Mouse (Mus musculus) heart, postnatal 0 days (tissue): Measurements from ENCODE around the gene Gm49027. TPM values are rescaled to one million over a fixed set of nuclear protein-coding genes. Genes with fewer than 3 reads are reported as not detected.
"Not testable (repeated sequence)": the region's sequence is repeated elsewhere in the genome, so short reads cannot be mapped to it uniquely, and the experiment has no call there.

ENCODE experiments used
- ATAC-seq: fragments of 200-750 bp; cut with Nextera tagmentation; 2 replicates; pipeline ENCODE4 v1.8.0; 2017; ENCODE audit warnings: low read depth, moderate number of reproducible peaks, moderate library complexity; ENCODE audit not compliant: insufficient read depth
- DNase-seq: peaks from one replicate; pipeline ENCODE4 v3.0.0-alpha.2; 2016; ENCODE audit warnings: low spot score
- H3K27ac ChIP-seq: fragments of 300-500 bp; sonication (generic); 2 replicates; pipeline ENCODE4 v1.5.1; 2014; ENCODE audit warnings: low read depth, mild to moderate bottlenecking
- H3K27me3 ChIP-seq: fragments of 300-500 bp; sonication (generic); 2 replicates; pipeline ENCODE4 v1.6.1; 2014; ENCODE audit warnings: low read length, mixed read lengths; ENCODE audit not compliant: control insufficient read depth, insufficient read depth
- H3K36me3 ChIP-seq: fragments of 300-500 bp; sonication (generic); replicated peaks from 2 replicates; pipeline ENCODE4 v1.6.1; 2014; ENCODE audit warnings: low read length, mixed read lengths; ENCODE audit not compliant: control insufficient read depth, insufficient read depth
- H3K4me1 ChIP-seq: fragments of 300-500 bp; sonication (generic); 2 replicates; pipeline ENCODE4 v1.6.1; 2014; ENCODE audit warnings: antibody characterized with exemption; ENCODE audit not compliant: control insufficient read depth, insufficient read depth
- H3K4me2 ChIP-seq: fragments of 300-500 bp; sonication (generic); 2 replicates; pipeline ENCODE4 v1.6.1; 2014; ENCODE audit warnings: low read depth, mild to moderate bottlenecking, low read length, moderate library complexity
- H3K4me3 ChIP-seq: fragments of 300-500 bp; sonication (generic); 2 replicates; pipeline ENCODE4 v1.5.1; 2014; ENCODE audit warnings: low read depth, low read length
- H3K9ac ChIP-seq: fragments of 300-500 bp; sonication (generic); replicated peaks from 2 replicates; pipeline ENCODE4 v1.6.1; 2014; ENCODE audit warnings: low read depth, low read length, mixed read lengths
- H3K9me3 ChIP-seq: fragments of 300-500 bp; sonication (generic); replicated peaks from 2 replicates; pipeline ENCODE4 v1.6.1; 2016; ENCODE audit warnings: low read length; ENCODE audit not compliant: control insufficient read depth
- CTCF ChIP-seq: IDR thresholded peaks from 2 replicates; pipeline ENCODE4 v1.5.1; 2016; ENCODE audit warnings: antibody characterized with exemption, control low read depth, low read depth
- EP300 ChIP-seq: IDR thresholded peaks from 2 replicates; pipeline ENCODE4 v1.6.1; 2016; ENCODE audit warnings: antibody characterized with exemption, low read depth
- WGBS: fragments of 180-500 bp; shearing (Covaris S2); extraction: QIAGEN DNeasy Blood & Tissue Kit; methylation state at CpG from one replicate; pipeline ENCODE4 v1.1.7; 2014; 5-methylcytosine and 5-hydroxymethylcytosine counted together
- polyA plus RNA-seq: library from polyadenylated mRNA; unstranded; fragments of >200 nt; fragmentation: Nextera tagmentation; extraction: Ambion mirVana; gene quantifications from 2 replicates; pipeline ENCODE4 v1.2.1, GENCODE M21; 2015
- total RNA-seq: library from RNA; depleted of rRNA; stranded (reverse); fragments of >200 nt; gene quantifications from 2 replicates; pipeline ENCODE4 v1.2.3, GENCODE M21; 2014; ENCODE audit warnings: low replicate concordance

Gm49027 gene
- total and polyA plus RNA-seq, 2 experiments from 2014 or later = 1.1 TPM; not detected in 1

- no peaks in the 10 kb centered on the region for H3K9me3 ChIP-seq
- peaks cover 63% of the 10 kb centered on the region for H3K36me3 ChIP-seq
- no peaks in the 10 kb centered on the region for H3K4me1 ChIP-seq
- ATAC-seq (no peak), DNase-seq (no peak)
- H3K27ac ChIP-seq = no peak overlapping the region
- H3K9ac ChIP-seq = no peak overlapping the region
- 89% methylated on average over 5 of the region's 5 CpGs for WGBS
- H3K4me3 ChIP-seq = no peak overlapping the region
- H3K4me2 ChIP-seq = no peak overlapping the region
- TF ChIP-seq EP300 = no peak
- TF ChIP-seq CTCF = no peak
- no peaks in the 10 kb centered on the region for H3K27me3 ChIP-seq
Measured at GRCm38 (mm10) chr5:123514871-123515270, 10.4 kb downstream of the Gm49027 start.

- DNase-seq = no peak
- Histone ChIP-seq H3K36me3 (peaks cover 38% of the 10 kb centered on the region), H3K9me3 (no peaks in the 10 kb centered on the region), H3K27me3 (peaks cover 21% of the 10 kb centered on the region), H3K4me1 (peaks cover 14% of the 10 kb centered on the region), H3K4me2 (no peak overlapping the region), H3K27ac (no peak overlapping the region), H3K4me3 (no peak overlapping the region), H3K9ac (0 out of 2 replicates have a peak overlapping the region, but pooled peaks have one; percentile 4)
- ATAC-seq = no peak
- TF ChIP-seq EP300 (no peak), CTCF (no peak)
- 72% methylated on average over 3 of the region's 3 CpGs for WGBS
Measured at GRCm38 (mm10) chr5:123512102-123512501, 13.2 kb downstream of the Gm49027 start.

GRCm38 (mm10) chr5:123511426-123511825, 13.9 kb downstream of the Gm49027 start:
- H3K36me3 ChIP-seq = peaks cover 31% of the 10 kb centered on the region
- 81% methylated on average over 3 of the region's 3 CpGs for WGBS
- H3K9me3 ChIP-seq, H3K4me3 ChIP-seq, H3K4me2 ChIP-seq, DNase-seq, H3K9ac ChIP-seq, H3K27ac ChIP-seq, ATAC-seq: not testable (repeated sequence)
- H3K4me1 ChIP-seq = peaks cover 14% of the 10 kb centered on the region
- peaks cover 28% of the 10 kb centered on the region for H3K27me3 ChIP-seq

- H3K9me3 ChIP-seq = no peaks in the 10 kb centered on the region
- TF ChIP-seq EP300 = no peak
- TF ChIP-seq CTCF = no peak
- no peak for DNase-seq
- peaks cover 18% of the 10 kb centered on the region for H3K36me3 ChIP-seq
- H3K4me2 ChIP-seq = no peak within 1 kb of the TSS
- no peak within 1 kb of the TSS for H3K4me3 ChIP-seq
- no peak within 1 kb of the TSS for H3K9ac ChIP-seq
- H3K4me1 ChIP-seq = peaks cover 14% of the 10 kb centered on the region
- H3K27ac ChIP-seq = no peak within 1 kb of the TSS
- peaks cover 28% of the 10 kb centered on the region for H3K27me3 ChIP-seq
- no peak for ATAC-seq
- WGBS = 85% methylated on average over 5 of the region's 5 CpGs
Measured at GRCm38 (mm10) chr5:123510160-123510559, 15.1 kb downstream of the Gm49027 start, which contains the start of gene B3gnt4. Gene B3gnt4, plus strand, starts transcription at chr5:123510460.

- Histone ChIP-seq H3K4me3 (peak overlapping the region; percentile 55), H3K9me3 (no peaks in the 10 kb centered on the region), H3K9ac (peak overlapping the region; percentile 43; the same call in 1 of the 2 replicates), H3K4me2 (peak overlapping the region; percentile 79), H3K27ac (no peak overlapping the region), H3K4me1 (peaks cover 14% of the 10 kb centered on the region), H3K27me3 (peaks cover 28% of the 10 kb centered on the region), H3K36me3 (peaks cover 8% of the 10 kb centered on the region; the same call in 1 of the 2 replicates)
- 9% methylated on average over 12 of the region's 12 CpGs for WGBS
- DNase-seq (no peak), ATAC-seq (no peak)
- TF ChIP-seq EP300 = no peak
- no peak for TF ChIP-seq CTCF
Measured at GRCm38 (mm10) chr5:123508921-123509320, 16.4 kb downstream of the Gm49027 start.
